Mouse (Mus musculus) induced T-regulatory cell, adult 2 months (primary cell): ENCODE measurements around the gene Anxa6.

Experiments used
- DNase-seq: peaks from one replicate; pipeline ENCODE4 v3.0.0-alpha.2; 2012; ENCODE audit warnings: low read depth

The Anxa6 gene

DNA sequence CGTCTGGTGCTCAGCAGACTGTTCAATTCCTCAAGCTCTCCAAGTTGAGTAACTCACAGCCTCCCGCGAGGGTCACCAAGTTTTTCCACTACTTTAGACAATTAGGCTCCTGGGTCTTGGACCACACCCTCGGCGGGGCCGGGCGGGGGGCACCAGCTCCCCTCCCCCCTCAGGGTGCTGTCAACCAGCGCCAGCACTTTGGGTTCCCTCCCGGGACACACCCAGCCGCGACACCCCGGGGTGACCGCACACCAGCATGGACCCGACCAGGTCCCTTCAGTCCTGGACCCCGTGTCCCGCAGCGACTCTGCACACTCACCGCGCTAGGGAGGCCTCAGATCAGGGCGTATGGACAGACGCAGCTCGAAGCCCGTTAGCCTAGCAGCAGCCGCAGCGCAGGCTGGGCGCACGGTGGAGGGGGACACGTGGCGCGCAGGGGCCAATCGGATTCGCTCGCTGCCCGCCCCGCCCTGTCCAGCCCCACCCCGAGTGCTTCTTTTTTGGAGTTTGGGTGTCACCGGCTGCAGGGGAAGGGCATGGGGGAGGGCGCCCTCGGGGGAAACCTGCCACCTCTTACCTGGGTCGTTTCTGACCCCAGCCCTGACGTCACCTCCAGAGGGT, at the start of gene Anxa6:
Gene Anxa6, minus strand, starts transcription at position 406 of the 621 bp plus-strand sequence.
- DNase-seq = peak; percentile 94

DNA sequence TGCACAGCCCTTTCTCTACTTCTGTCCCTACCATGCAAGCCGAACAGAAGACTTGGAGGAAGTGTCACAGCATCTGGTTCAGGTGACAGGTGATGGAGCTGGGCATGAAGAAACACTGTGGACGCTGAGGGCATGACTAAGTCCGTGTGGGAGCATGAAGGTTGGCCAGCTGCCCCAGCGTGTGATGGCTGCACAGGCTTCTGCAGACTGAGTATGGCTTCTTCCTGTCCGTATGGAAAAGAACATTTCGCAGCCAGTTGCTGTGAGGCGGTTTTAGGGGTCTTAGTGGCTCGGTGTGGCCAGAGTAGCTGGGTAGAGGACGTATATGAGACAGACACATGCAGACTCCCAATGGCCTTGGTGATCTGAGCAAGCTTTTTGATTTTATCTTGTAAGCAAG, 48.0 kb upstream of the Anxa6 start:
- DNase-seq = no peak

DNA sequence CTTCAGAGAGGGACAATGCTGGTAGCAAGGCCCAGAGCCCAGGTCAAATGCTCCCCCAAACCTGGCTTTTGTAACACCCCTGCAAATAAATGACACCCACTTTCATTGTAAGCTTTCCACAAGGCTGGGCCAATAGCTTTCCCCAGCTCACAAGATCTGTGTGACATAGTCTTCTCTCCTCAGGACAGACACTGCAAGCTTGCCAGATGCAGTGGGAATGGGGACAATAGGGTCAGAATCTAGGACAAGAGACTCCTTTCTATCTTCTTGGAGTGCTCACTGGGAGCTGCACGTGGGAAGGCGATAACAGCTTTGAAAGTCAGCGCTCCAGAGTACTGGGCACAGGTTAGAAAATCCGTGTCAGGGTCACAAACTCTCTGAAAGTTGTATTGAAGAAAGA, 45.9 kb upstream of the Anxa6 start:
- DNase-seq = no peak

DNA sequence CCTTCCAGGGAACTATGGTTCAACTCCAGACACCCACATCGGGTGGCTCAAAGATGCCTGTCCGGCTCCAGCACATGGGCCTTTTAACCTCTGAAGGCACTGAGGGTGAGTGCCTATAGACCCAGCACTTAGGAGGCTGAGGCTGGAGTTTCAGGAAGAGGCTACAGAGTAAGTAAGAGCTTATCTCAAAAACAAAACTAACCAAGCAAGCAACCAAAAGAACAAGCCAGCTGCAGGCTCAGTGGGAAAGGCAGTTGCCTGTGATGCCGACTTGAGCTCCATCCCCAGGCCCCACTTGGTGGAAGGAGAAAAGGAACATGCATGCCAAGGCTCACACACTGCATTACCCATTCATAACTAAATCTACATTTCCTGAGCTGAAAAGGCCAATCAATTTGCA, 45.3 kb upstream of the Anxa6 start:
- peak; percentile 61 for DNase-seq

DNA sequence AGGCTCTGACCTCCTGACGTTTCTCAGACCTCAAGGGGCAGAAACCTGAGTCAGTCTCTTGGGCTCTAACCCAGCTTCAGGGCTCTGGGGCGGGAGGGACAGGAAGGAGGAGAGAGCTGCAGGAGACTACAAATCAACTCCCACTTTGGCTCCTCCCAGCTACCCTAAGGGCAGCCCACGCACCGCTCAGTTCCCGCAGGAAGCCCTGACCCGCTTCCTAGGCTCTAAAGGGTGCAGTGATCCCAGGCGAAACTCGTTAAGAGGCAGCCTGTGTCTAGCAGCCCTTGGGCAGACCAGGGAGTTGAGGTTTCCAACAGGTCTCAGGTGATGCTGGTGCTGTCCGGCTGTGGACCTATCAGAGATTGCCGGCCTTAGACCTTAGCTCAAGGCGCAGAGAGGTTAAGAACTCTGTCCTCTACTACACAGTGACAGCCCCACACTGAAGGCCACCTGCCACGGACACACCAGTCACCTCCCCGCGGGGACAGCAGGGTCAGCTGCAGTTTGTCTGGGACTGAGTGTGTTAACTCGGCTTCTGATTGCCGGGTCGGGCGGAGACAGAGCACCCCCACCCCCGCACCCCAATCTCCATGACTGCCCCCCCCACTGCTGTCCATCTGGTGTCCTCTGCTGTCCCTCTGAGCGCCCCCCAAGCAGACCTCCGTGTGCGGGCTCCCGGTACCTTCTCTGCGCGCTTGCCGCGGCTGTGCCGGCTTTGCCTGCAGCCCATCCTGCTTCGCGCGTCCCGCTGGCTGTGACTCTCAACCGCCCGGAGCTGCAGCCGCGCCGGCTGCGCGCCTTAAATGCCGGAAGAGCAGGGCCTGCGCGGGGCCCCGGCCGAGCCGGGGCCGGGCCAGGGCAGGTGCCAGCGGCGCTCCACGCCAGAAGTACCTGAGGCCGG, 44.3 kb upstream of the Anxa6 start, which contains the start of gene Ccdc69:
Gene Ccdc69, minus strand, starts transcription at position 801 of the 901 bp plus-strand sequence.
- DNase-seq = peak; percentile 89

DNA sequence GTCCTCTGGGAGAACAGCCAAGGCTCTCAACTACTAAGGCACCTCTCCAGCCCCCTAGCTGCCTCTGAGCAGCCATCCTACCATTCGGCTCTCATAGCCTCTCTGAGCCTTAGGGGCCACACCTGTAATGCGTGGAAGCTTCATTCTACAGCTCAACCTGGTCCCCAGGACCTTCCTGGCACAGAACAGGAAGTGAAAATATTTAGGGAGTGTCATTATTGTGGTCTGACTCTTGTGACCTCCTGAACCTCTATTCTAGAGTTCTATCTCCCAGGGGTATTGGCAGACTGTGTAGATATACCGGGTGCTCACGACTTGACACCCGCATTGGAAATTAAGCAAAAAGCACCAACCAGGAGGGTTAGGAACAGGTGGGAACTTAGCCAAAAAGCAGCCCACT, 43.0 kb upstream of the Anxa6 start:
- DNase-seq = peak; percentile 48

DNA sequence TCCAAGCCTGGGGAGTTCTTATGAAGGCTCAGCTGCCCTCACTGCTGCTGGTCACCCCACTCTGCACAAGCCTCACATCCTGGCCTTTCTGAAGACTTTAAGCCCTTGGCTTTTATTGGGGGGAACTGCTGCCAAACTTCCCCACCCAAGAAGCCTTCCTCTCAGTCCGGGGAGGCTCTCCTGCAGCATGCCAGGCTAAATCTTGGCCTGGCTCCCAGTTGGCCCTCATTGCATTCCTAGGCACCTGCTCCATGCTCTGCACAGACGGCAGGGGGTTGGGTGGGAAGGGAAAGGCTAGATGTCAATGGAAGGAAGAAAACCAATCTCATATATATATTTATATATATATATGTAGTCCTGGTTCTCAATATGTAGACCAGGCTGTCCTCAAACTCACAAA, 42.4 kb upstream of the Anxa6 start:
- no peak for DNase-seq

DNA sequence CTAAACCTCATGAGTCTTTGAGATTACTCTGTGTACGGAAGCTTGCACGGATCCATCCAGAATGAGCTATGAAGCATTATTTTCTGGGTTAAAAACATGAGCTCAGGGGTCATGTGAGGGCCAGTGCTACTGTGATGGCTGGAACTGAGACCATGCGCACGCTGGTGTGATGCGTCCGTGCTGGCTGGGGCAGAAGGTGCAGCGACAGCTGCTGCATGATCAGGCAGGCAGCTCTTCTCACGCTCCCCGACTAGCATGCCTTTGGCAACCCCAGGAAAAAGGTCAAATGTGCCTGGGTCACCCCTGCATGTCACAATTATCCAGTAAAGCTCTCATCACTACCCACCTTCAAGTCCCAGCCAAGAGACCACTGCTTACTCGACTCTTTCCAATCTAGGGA, 39.9 kb upstream of the Anxa6 start:
- DNase-seq = no peak

DNA sequence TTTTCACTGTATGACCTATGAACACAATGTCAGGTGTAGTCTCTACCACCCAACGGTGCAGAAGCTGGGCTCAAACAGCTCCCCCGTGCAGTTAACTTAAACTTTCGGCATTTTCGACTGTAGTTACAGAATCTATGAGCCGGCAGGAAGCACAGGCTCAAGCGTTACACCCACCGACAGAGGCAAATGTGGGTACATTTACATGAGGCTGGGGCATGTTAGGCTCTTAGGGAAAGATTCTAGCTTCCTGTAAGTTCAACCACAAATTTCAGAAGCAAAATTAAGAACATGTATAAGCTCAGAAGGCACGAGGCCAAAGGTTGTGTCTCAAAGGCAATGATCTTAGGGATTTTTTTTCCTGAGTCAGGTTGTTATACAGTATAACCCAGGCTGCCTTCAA, 39.2 kb upstream of the Anxa6 start:
- peak; percentile 70 for DNase-seq

DNA sequence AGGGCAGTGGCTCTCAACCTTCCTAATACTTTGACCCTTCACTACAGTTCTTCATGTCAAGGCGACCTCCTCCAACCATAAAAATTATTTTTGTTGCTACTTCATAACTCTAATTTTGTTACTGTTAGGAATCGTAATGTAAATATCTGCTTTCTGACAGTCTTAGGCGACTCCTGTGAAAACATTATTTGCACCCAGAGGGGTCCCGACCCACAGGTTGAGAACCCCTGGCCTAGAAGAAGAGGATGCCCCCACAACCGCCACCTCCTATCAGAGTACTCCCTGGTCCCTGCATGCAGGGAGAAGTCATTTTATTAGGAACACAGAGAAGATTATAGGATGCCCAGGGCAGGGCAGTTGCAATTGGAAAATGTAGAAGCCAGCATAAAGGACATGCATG, 38.1 kb upstream of the Anxa6 start:
- no peak for DNase-seq

DNA sequence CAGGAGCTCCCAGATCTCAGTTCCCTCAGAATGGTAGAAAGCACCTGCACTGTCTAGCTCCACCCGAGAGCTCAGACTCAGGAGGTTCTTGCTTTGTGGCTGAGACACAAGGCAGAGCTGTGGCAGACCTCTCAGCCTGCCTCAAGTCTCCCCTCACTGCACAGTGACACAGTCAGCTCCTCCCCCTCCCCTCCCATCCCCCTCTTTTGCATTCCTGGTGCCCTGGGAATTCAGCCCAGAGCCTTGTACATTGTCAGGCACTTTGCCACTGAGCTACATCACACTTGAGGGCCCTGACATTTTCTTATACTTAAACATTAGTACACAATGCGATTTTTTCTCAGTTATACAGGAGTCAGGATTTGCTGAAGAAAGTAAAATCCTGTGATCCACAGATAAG, 35.8 kb upstream of the Anxa6 start:
- no peak for DNase-seq

DNA sequence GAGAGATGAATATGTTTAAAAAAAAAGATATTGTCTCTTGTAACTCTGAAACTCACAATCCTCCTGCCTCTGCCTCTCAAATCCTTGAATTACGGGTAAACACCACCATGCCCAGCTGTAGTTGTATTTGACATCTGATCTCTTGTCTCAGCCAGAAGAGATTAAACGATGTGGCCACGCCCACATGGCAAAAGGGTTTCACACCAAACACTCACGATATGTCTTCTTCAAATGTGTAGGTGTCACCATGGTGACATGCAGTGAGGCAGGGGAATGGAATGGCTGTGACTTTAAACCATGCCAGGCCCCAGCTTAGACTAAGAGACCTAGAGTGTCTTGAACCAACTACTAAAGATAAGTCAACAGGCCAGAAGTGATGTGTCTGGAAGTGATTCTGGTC, 33.7 kb upstream of the Anxa6 start:
- DNase-seq = peak; percentile 70

DNA sequence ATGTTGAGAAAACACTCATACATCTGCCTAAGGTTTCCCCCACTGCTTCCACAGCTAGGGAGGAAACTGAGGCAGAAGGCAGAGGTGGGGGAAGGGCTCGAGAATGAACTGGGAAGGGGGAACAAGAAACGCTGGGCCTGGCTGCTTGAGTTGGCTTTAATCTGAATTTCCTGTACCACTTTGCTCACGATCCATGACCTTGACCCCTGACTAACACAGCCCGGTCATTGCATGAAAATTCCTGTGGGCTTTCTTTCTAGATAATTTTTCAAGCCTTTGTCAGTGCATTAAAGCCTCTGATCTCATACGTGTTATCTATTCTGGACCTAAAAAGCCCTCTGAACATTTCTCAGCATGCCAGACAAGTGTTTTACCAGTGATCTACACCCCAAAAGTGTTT, 29.6 kb upstream of the Anxa6 start:
- no peak for DNase-seq

DNA sequence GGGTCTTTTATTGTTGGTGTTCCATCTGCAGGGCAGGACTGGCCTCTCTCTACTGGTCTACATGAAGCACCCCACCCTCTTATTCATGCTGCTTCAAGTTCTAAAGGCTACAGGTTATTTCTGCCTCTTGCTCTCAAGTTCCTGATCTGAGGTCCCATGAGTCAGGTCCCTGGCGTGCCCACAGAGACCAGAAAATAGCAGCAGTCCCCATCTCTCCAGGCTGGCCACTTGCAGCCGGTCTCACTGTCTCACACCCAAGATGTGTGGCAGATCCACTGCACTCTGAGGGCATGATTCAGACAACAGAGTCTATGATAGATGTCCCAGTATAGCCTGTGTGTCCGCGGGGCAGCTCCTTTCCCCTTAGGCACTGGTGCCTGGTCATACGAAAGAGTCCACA, 27.6 kb upstream of the Anxa6 start:
- no peak for DNase-seq

DNA sequence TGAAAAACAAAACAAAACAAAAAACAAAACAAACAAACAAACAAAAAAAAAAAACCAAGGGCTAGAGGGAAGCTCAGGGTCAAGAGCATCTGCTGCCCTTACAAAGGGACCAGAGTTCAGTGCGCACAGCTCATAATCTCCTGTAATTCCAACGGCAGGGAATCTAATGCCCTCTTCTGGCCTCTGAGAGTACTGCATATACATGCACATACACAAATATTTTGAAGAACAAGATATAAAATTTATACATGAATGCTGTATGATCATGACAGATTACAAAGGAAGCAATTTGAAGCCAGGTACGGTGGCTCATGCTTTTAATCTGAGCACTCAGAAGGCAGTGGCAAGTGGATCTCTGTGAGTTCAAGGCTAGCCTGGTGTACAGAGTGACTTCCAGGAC, 24.3 kb upstream of the Anxa6 start:
- DNase-seq = no peak

DNA sequence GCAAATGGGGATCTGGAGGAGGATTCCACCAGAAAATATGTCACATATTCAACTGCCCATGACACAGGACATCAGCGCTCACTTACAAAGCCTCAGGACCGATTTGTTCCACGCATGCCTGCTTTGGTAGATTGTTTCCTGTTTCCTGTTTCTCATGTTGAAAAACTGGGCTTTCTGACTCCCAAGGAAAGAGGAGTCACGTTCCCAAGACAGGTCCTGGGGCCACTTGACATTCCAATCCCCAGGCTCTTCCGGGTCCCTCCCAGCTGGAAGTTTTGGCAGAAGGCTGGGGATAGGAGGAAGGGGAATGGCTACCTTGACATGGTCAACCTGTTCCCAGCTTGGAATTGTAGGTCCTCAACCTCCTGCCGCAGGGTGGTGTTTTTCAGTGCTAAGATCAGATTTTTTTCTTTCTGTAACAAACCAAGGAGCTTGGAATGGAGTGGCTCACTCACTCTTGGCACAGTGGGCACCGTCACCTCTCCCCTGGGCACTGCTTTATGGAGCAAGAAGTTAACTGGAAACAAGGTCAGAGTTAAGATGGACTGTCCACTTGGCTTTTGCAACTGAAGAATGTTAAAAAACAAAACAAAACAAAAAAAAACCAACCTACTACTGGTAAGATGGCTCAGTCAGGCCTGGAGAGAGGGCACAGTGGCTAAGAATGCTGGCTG, 17.7 kb upstream of the Anxa6 start:
- DNase-seq = no peak

DNA sequence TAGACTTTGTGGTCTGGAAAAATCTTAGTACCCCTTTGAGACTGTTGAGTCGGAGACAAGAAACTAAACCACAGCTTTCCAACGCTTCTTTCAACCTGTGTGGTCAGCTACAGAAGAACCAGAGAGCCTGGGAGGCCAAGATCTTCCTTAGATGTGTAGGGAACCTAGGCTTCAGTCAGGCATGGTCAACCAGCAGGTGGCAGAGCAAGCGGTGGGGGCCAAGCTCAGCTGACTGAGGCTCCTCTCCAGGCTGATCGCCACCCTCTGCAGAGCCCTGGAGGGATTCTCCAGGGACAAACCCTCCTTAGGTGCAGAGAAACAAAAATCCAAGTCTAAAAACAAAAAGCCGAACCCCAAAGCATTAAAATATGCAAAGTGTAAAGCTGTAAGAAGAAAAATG, 13.4 kb upstream of the Anxa6 start:
- DNase-seq = peak; percentile 64

DNA sequence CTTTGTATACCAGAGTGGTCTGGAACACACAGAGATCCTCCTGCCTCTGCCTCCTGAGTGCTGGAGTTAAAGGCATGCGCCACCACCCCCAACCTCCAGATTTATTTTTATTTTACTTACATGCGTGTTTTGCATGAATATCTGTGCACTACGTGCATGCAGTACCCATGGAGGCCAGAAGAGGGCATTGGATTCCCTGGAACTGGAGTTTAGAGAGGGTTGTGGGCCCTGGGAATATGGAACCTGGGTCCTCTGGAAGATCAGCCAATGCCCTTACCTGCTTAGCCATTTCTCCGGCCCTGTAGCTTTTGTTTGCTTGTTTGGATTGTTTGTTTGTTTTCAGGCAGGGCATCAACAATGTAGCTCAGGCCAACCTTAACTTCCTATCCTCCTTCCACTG, 8.1 kb upstream of the Anxa6 start:
- peak; percentile 55 for DNase-seq

DNA sequence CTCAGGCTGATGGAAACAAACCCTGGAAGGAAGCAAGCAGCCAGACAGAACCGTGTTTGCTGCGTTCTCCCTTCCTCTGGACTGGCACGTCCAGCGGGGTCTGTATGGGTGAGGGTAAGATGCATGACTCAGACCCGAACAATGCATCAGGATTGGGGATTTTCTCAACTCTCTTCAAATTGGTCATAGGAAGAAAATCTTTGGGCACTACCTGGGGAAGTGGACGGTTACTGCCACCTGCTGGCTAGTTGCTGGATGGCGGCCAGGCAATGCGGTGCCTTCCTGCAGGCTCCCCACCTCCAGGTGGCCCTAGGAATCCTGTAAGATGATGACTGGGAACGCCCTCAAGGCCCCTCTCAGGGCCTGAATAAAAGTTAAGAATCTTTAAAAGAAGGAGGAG, 6.3 kb upstream of the Anxa6 start:
- peak; percentile 91 for DNase-seq

DNA sequence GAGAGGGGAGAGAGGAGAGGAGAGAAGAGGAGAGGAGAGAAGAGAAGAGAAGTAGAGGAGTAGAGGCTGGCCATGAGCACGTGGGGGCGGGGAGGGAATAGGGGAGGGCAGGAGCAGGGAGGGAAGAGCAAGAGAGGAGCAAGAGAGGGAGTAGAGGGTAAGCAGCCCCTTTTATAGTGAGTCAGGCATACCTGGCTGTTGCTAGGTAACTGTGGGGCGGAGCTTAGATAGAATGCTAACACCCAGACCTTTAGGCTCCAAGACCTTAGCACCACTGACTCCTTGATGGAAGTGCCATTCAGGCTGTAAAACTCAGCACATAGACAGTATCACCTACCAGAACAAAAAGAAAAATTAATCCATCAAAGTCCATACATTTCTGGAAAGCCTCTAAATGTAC, 3.4 kb upstream of the Anxa6 start:
- peak; percentile 49 for DNase-seq

DNA sequence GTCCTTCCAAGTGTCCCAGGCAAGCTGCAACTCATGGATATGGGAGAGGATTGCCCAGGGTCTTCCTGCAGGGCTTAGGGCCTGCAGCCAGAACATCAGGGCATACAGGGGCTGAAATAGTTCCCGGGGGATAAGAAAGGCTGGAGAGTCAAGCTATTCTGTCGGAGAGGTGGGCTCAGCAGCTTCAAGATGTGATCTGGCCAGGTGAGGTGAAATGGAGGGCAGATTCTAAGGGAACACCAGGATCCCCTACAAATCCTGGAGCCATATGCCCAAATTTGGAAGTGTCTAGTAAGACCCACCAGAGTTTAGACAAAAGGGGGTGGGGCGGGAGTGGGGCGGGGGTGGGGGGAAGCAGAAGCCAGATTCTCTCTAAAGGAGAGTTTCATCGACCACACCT, 959 bp downstream of the Anxa6 start:
- peak; percentile 58 for DNase-seq

DNA sequence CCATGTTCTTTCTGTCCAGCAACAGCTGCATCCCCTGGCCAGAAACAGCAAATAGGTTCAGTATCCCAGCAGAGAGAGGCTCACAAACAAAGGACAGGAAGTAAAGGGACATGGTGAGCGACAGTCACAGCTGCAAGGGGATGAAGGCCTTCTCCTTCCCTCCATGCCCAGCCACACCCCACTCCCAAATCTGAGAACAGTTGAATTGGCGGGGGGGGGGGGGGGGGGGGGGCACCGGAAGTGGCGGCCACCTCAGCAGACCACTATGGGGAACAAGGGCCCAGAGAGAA, 1.3 kb downstream of the Anxa6 start:
- DNase-seq = peak; percentile 56
